Mouse (Mus musculus) hindbrain, embryonic 10.5 days (tissue): ENCODE measurements around the gene Grm7. TPM values are rescaled to one million over a fixed set of nuclear protein-coding genes. Genes with fewer than 3 reads are reported as not detected.
A peak's percentile ranks its signal among the peaks of the same experiment; 100 is the strongest.

Source experiments
- DNase-seq: peaks from one replicate; pipeline ENCODE4 v3.0.0-alpha.2; 2017; ENCODE audit warnings: low spot score
- H3K27ac ChIP-seq: fragments of 300-500 bp; sonication (generic); 2 replicates; pipeline ENCODE4 v1.5.1; 2016; ENCODE audit warnings: mild to moderate bottlenecking, moderate library complexity
- H3K27me3 ChIP-seq: fragments of 300-500 bp; sonication (generic); 2 replicates; pipeline ENCODE4 v1.6.1; 2016; ENCODE audit warnings: mild to moderate bottlenecking; ENCODE audit not compliant: poor library complexity, insufficient read depth, severe bottlenecking
- H3K36me3 ChIP-seq: fragments of 300-500 bp; sonication (generic); 2 replicates; pipeline ENCODE4 v1.6.1; 2016; ENCODE audit warnings: mild to moderate bottlenecking, moderate library complexity
- H3K4me1 ChIP-seq: fragments of 300-500 bp; sonication (generic); replicated peaks from 2 replicates; pipeline ENCODE4 v1.6.1; 2016; ENCODE audit warnings: mild to moderate bottlenecking
- H3K4me3 ChIP-seq: fragments of 300-500 bp; sonication (generic); 2 replicates; pipeline ENCODE4 v1.5.1; 2016; ENCODE audit warnings: mild to moderate bottlenecking, moderate library complexity
- H3K9me3 ChIP-seq: fragments of 300-500 bp; sonication (generic); 2 replicates; pipeline ENCODE4 v1.6.1; 2016; ENCODE audit warnings: mild to moderate bottlenecking, moderate library complexity
- WGBS: fragments of 180-500 bp; shearing (Covaris S2); methylation state at CpG from one replicate; pipeline ENCODE4 v1.1.7; 2016; 5-methylcytosine and 5-hydroxymethylcytosine counted together
- polyA plus RNA-seq: library from polyadenylated mRNA; unstranded; fragments of >200 nt; fragmentation: Nextera tagmentation; extraction: Ambion mirVana; gene quantifications from 2 replicates; pipeline ENCODE4 v1.2.1, GENCODE M21; 2016

Grm7 gene
- polyA plus RNA-seq, 1 experiment from 2014 or later: 0.59 TPM

GRCm38 (mm10) chr6:111446228-111446627, 800.8 kb downstream of the Grm7 start:
- 75% methylated on average over 2 of the region's 2 CpGs for WGBS

GRCm38 (mm10) chr6:111447851-111448250, 802.5 kb downstream of the Grm7 start:
- Histone ChIP-seq H3K27ac (no peak overlapping the region), H3K27me3 (no peaks in the 10 kb centered on the region), H3K4me1 (peaks cover 7% of the 10 kb centered on the region), H3K36me3 (no peaks in the 10 kb centered on the region), H3K4me3 (no peak overlapping the region), H3K9me3 (no peaks in the 10 kb centered on the region)
- no peak for DNase-seq

More at GRCm38 (mm10) chr6:111446228-111446627, 800.8 kb downstream of the Grm7 start:
- peaks cover 7% of the 10 kb centered on the region for H3K4me1 ChIP-seq
- no peak overlapping the region for H3K27ac ChIP-seq
- no peak overlapping the region for H3K4me3 ChIP-seq
- H3K36me3 ChIP-seq: no peaks in the 10 kb centered on the region
- no peaks in the 10 kb centered on the region for H3K27me3 ChIP-seq
- no peaks in the 10 kb centered on the region for H3K9me3 ChIP-seq
- DNase-seq: no peak

- Histone ChIP-seq H3K27ac (peak overlapping the region; percentile 23; the same call in 1 of the 2 replicates), H3K4me3 (no peak overlapping the region), H3K9me3 (no peaks in the 10 kb centered on the region), H3K27me3 (no peaks in the 10 kb centered on the region), H3K36me3 (no peaks in the 10 kb centered on the region), H3K4me1 (peaks cover 7% of the 10 kb centered on the region)
- 33% methylated on average over 3 of the region's 3 CpGs for WGBS
- DNase-seq: no peak
These were observed 803.8 kb downstream of the Grm7 start for GRCm38 (mm10) chr6:111449054-111449783.

- DNase-seq: no peak
- WGBS: 52% methylated on average over 1 of the region's 1 CpGs
- no peaks in the 10 kb centered on the region for H3K9me3 ChIP-seq
- no peaks in the 10 kb centered on the region for H3K36me3 ChIP-seq
- H3K4me1 ChIP-seq: no peaks in the 10 kb centered on the region
- H3K27me3 ChIP-seq: no peaks in the 10 kb centered on the region
- H3K27ac ChIP-seq: no peak overlapping the region
- no peak overlapping the region for H3K4me3 ChIP-seq
These were observed 836.5 kb downstream of the Grm7 start for GRCm38 (mm10) chr6:111481866-111482265.

- no peaks in the 10 kb centered on the region for H3K9me3 ChIP-seq
- no peak overlapping the region for H3K4me3 ChIP-seq
- H3K36me3 ChIP-seq: no peaks in the 10 kb centered on the region
- H3K27me3 ChIP-seq: no peaks in the 10 kb centered on the region
- no peak for DNase-seq
- no peak overlapping the region for H3K27ac ChIP-seq
- H3K4me1 ChIP-seq: no peaks in the 10 kb centered on the region
These were observed 840.7 kb downstream of the Grm7 start for GRCm38 (mm10) chr6:111486081-111486480.

GRCm38 (mm10) chr6:111487556-111487955, 842.2 kb downstream of the Grm7 start:
- Histone ChIP-seq H3K4me1 (no peaks in the 10 kb centered on the region), H3K9me3 (no peaks in the 10 kb centered on the region), H3K27me3 (no peaks in the 10 kb centered on the region), H3K27ac (no peak overlapping the region), H3K4me3 (no peak overlapping the region), H3K36me3 (no peaks in the 10 kb centered on the region)
- no peak for DNase-seq
- WGBS: 82% methylated on average over 4 of the region's 4 CpGs

- H3K36me3 ChIP-seq: no peaks in the 10 kb centered on the region
- H3K9me3 ChIP-seq: no peaks in the 10 kb centered on the region
- no peak for DNase-seq
- H3K4me3 ChIP-seq: no peak overlapping the region
- no peaks in the 10 kb centered on the region for H3K4me1 ChIP-seq
- no peak overlapping the region for H3K27ac ChIP-seq
- no peaks in the 10 kb centered on the region for H3K27me3 ChIP-seq
These were observed 846.8 kb downstream of the Grm7 start for GRCm38 (mm10) chr6:111492166-111492565.

GRCm38 (mm10) chr6:111499542-111499941, 854.2 kb downstream of the Grm7 start:
- Histone ChIP-seq H3K9me3 (no peaks in the 10 kb centered on the region), H3K27ac (no peak overlapping the region), H3K4me3 (no peak overlapping the region), H3K4me1 (no peaks in the 10 kb centered on the region), H3K27me3 (no peaks in the 10 kb centered on the region), H3K36me3 (no peaks in the 10 kb centered on the region)
- WGBS: 85% methylated on average over 5 of the region's 5 CpGs
- no peak for DNase-seq

- Histone ChIP-seq H3K4me1 (peaks cover 9% of the 10 kb centered on the region; the same call in 1 of the 2 replicates), H3K27me3 (no peaks in the 10 kb centered on the region), H3K9me3 (no peaks in the 10 kb centered on the region), H3K36me3 (no peaks in the 10 kb centered on the region), H3K27ac (no peak overlapping the region), H3K4me3 (no peak overlapping the region)
- DNase-seq: no peak
- 67% methylated on average over 1 of the region's 1 CpGs for WGBS
These were observed 865.5 kb downstream of the Grm7 start for GRCm38 (mm10) chr6:111510768-111511459.

GRCm38 (mm10) chr6:111512359-111512758, 867.0 kb downstream of the Grm7 start:
- H3K9me3 ChIP-seq: no peaks in the 10 kb centered on the region
- peak; percentile 12 for DNase-seq
- no peaks in the 10 kb centered on the region for H3K27me3 ChIP-seq
- H3K4me3 ChIP-seq: no peak overlapping the region
- no peak overlapping the region for H3K27ac ChIP-seq
- no peaks in the 10 kb centered on the region for H3K36me3 ChIP-seq
- H3K4me1 ChIP-seq: peaks cover 9% of the 10 kb centered on the region; the same call in 1 of the 2 replicates
- 29% methylated on average over 2 of the region's 2 CpGs for WGBS

- Histone ChIP-seq H3K27ac (no peak overlapping the region), H3K36me3 (no peaks in the 10 kb centered on the region), H3K27me3 (no peaks in the 10 kb centered on the region), H3K4me3 (no peak overlapping the region), H3K4me1 (no peaks in the 10 kb centered on the region), H3K9me3 (no peaks in the 10 kb centered on the region)
- DNase-seq: no peak
- WGBS: 88% methylated on average over 1 of the region's 1 CpGs
These were observed 875.8 kb downstream of the Grm7 start for GRCm38 (mm10) chr6:111521229-111521628.

- H3K27ac ChIP-seq: no peak overlapping the region
- H3K27me3 ChIP-seq: no peaks in the 10 kb centered on the region
- no peaks in the 10 kb centered on the region for H3K9me3 ChIP-seq
- H3K36me3 ChIP-seq: no peaks in the 10 kb centered on the region
- DNase-seq: no peak
- H3K4me1 ChIP-seq: no peaks in the 10 kb centered on the region
- no peak overlapping the region for H3K4me3 ChIP-seq
These were observed 876.7 kb downstream of the Grm7 start for GRCm38 (mm10) chr6:111522122-111522521.

GRCm38 (mm10) chr6:111529985-111530384, 884.6 kb downstream of the Grm7 start:
- Histone ChIP-seq H3K27ac (no peak overlapping the region), H3K4me3 (no peak overlapping the region), H3K4me1 (no peaks in the 10 kb centered on the region), H3K9me3 (no peaks in the 10 kb centered on the region), H3K27me3 (no peaks in the 10 kb centered on the region), H3K36me3 (no peaks in the 10 kb centered on the region)
- 98% methylated on average over 2 of the region's 2 CpGs for WGBS
- DNase-seq: no peak
